Mouse (Mus musculus): ENCODE results near the gene Popdc2. TPM values are rescaled to one million over a fixed set of nuclear protein-coding genes. Genes with fewer than 3 reads are reported as not detected.

Popdc2 gene
- polyA plus RNA-seq, 1 experiment, result 3.3 TPM

DNA sequence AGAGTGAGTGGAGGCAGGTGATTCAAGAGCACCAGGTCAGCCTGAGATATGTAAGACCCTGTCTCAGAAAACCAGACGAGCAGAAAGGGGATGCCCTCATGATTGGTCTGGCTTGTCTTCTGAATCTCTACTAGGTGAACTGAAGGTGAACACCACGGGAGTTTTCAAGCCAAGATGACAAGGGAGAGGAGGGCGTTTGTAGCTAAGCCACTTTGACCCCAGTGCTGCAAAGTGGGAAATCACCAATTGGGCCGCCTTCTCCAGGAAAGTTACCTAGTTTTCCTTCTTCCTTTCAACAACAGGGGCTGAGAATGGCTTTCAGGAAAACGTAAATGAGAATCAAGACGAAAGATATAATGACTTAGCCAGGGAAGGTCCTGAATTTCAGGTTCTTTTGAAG lies 26.7 kb downstream of the Popdc2 start:
- WGBS, result 91% methylated on average over 6 of the region's 6 CpGs
- DNase-seq (ENCODE audit: low read depth in 1 of 2, low spot score in 2 of 2), result no peak

DNA sequence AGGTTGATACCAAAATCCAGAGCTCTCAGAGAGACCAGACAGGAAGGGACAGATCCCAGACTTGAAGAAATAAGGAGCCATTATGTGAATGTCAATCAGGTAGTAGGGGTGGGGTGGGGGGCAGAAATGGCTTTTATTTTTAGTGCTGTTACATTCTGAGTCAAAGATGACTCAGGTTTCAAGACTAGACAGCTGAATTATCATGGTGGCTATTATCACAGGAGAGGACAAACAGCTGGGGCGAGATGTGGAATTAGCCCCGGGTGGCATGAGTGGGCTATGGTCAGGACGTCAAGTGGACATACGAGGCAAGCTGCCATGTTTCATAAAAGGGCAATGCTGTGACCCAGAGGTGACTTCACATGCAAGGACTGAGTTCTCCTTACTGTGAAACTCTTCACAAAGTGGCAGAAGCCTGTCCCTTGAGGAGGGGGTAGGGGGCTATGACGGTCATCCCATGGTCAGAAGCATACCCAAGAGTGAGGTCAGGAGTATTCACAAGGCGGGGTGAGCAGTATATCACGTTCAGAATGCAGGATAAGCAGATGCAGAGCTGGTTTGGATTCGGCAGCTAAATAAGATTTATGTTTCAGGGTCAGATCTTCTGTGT lies 27.4 kb downstream of the Popdc2 start:
- no peak overlapping the region for H3K4me3 ChIP-seq (ENCODE audit: extremely low read depth, insufficient read depth, insufficient read length)
- no peak for DNase-seq (ENCODE audit: low read depth in 1 of 2, low spot score in 2 of 2)
- WGBS, result 86% methylated on average over 8 of the region's 8 CpGs
- no peaks in the 10 kb centered on the region for H3K27me3 ChIP-seq (ENCODE audit: control insufficient read depth, insufficient read depth, low read length)
- no peak for TF ChIP-seq POLR2A (IDR thresholded peaks at IDR 0.05; ENCODE audit: low read depth, low read length)
- TF ChIP-seq CTCF (IDR thresholded peaks at IDR 0.05; ENCODE audit: extremely low read depth, insufficient read depth, insufficient read length, insufficient replicate concordance), result no peak
- H3K36me3 ChIP-seq (ENCODE audit: control insufficient read depth, insufficient read depth, low read length), result no peaks in the 10 kb centered on the region
- H3K27ac ChIP-seq (ENCODE audit: insufficient read depth, low read length), result no peak overlapping the region
- H3K4me1 ChIP-seq (ENCODE audit: control insufficient read depth, insufficient read depth, insufficient read length), result no peaks in the 10 kb centered on the region

More for the DNA sequence above, 26.7 kb downstream of the Popdc2 start:
- Histone ChIP-seq H3K27me3 (ENCODE audit: control insufficient read depth, insufficient read depth, low read length) (no peaks in the 10 kb centered on the region), H3K4me1 (ENCODE audit: control insufficient read depth, insufficient read depth, insufficient read length) (no peaks in the 10 kb centered on the region), H3K4me3 (ENCODE audit: extremely low read depth, insufficient read depth, insufficient read length) (no peak overlapping the region), H3K36me3 (ENCODE audit: control insufficient read depth, insufficient read depth, low read length) (no peaks in the 10 kb centered on the region), H3K27ac (ENCODE audit: insufficient read depth, low read length) (no peak overlapping the region)
- TF ChIP-seq CTCF (IDR thresholded peaks at IDR 0.05; ENCODE audit: extremely low read depth, insufficient read depth, insufficient read length, insufficient replicate concordance), result no peak
- no peak for TF ChIP-seq POLR2A (IDR thresholded peaks at IDR 0.05; ENCODE audit: low read depth, low read length)

DNA sequence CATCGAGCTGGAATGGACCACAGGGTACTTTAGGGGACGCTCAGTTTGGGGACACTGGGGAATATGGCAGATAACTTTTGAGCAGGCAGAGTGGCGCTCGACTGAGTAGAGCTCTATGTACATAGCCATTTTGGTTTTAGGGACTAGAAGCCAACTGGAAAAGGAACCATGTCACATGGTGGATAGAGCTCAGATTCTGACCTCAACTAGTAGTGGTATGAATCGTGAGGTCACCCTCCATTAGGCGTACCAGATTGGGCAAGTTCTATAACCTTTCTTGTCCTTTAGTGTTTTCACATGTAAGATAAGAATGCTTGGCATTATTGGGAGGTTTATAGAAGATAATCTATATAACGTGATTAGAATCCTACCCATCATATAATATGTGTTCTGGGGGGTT lies 28.3 kb downstream of the Popdc2 start:
- H3K27me3 ChIP-seq (ENCODE audit: control insufficient read depth, insufficient read depth, low read length), result no peaks in the 10 kb centered on the region
- no peak for TF ChIP-seq CTCF (IDR thresholded peaks at IDR 0.05; ENCODE audit: extremely low read depth, insufficient read depth, insufficient read length, insufficient replicate concordance)
- no peak for TF ChIP-seq POLR2A (IDR thresholded peaks at IDR 0.05; ENCODE audit: low read depth, low read length)
- no peak for DNase-seq (ENCODE audit: low read depth in 1 of 2, low spot score in 2 of 2)
- H3K36me3 ChIP-seq (ENCODE audit: control insufficient read depth, insufficient read depth, low read length), result no peaks in the 10 kb centered on the region
- no peaks in the 10 kb centered on the region for H3K4me1 ChIP-seq (ENCODE audit: control insufficient read depth, insufficient read depth, insufficient read length)
- no peak overlapping the region for H3K4me3 ChIP-seq (ENCODE audit: extremely low read depth, insufficient read depth, insufficient read length)
- WGBS, result 87% methylated on average over 7 of the region's 7 CpGs
- H3K27ac ChIP-seq (ENCODE audit: insufficient read depth, low read length), result no peak overlapping the region

GRCm38 (mm10) chr16:38392126-38392894 lies 30.3 kb downstream of the Popdc2 start:
- no peak for DNase-seq (ENCODE audit: low read depth in 1 of 2, low spot score in 2 of 2)
- TF ChIP-seq CTCF (IDR thresholded peaks at IDR 0.05; ENCODE audit: extremely low read depth, insufficient read depth, insufficient read length, insufficient replicate concordance), result no peak
- TF ChIP-seq POLR2A (IDR thresholded peaks at IDR 0.05; ENCODE audit: low read depth, low read length), result no peak
- WGBS, result 89% methylated on average over 23 of the region's 23 CpGs
- H3K27me3 ChIP-seq (ENCODE audit: control insufficient read depth, insufficient read depth, low read length), result no peaks in the 10 kb centered on the region
- H3K36me3 ChIP-seq (ENCODE audit: control insufficient read depth, insufficient read depth, low read length), result no peaks in the 10 kb centered on the region
- H3K4me1 ChIP-seq (ENCODE audit: control insufficient read depth, insufficient read depth, insufficient read length), result peaks cover 5% of the 10 kb centered on the region; the same call in 1 of the 2 replicates
- no peak overlapping the region for H3K27ac ChIP-seq (ENCODE audit: insufficient read depth, low read length)
- no peak overlapping the region for H3K4me3 ChIP-seq (ENCODE audit: extremely low read depth, insufficient read depth, insufficient read length)

GRCm38 (mm10) chr16:38394191-38394618 lies 32.2 kb downstream of the Popdc2 start:
- peaks cover 7% of the 10 kb centered on the region; the same call in 1 of the 2 replicates for H3K4me1 ChIP-seq (ENCODE audit: control insufficient read depth, insufficient read depth, insufficient read length)
- no peak overlapping the region for H3K27ac ChIP-seq (ENCODE audit: insufficient read depth, low read length)
- H3K27me3 ChIP-seq (ENCODE audit: control insufficient read depth, insufficient read depth, low read length), result no peaks in the 10 kb centered on the region
- no peak overlapping the region for H3K4me3 ChIP-seq (ENCODE audit: extremely low read depth, insufficient read depth, insufficient read length)
- 66% methylated on average over 8 of the region's 8 CpGs for WGBS
- no peaks in the 10 kb centered on the region for H3K36me3 ChIP-seq (ENCODE audit: control insufficient read depth, insufficient read depth, low read length)
- TF ChIP-seq CTCF (IDR thresholded peaks at IDR 0.05; ENCODE audit: extremely low read depth, insufficient read depth, insufficient read length, insufficient replicate concordance) (no peak), POLR2A (IDR thresholded peaks at IDR 0.05; ENCODE audit: low read depth, low read length) (no peak)
- no peak for DNase-seq (ENCODE audit: low read depth in 1 of 2, low spot score in 2 of 2)

GRCm38 (mm10) chr16:38395060-38395730 lies 33.2 kb downstream of the Popdc2 start:
- peaks cover 14% of the 10 kb centered on the region; the same call in 1 of the 2 replicates for H3K4me1 ChIP-seq (ENCODE audit: control insufficient read depth, insufficient read depth, insufficient read length)
- DNase-seq (ENCODE audit: low read depth in 1 of 2, low spot score in 2 of 2), result no peak
- H3K4me3 ChIP-seq (ENCODE audit: extremely low read depth, insufficient read depth, insufficient read length), result no peak overlapping the region
- no peaks in the 10 kb centered on the region for H3K36me3 ChIP-seq (ENCODE audit: control insufficient read depth, insufficient read depth, low read length)
- TF ChIP-seq CTCF (IDR thresholded peaks at IDR 0.05; ENCODE audit: extremely low read depth, insufficient read depth, insufficient read length, insufficient replicate concordance) (no peak), POLR2A (IDR thresholded peaks at IDR 0.05; ENCODE audit: low read depth, low read length) (no peak)
- H3K27me3 ChIP-seq (ENCODE audit: control insufficient read depth, insufficient read depth, low read length), result no peaks in the 10 kb centered on the region
- no peak overlapping the region for H3K27ac ChIP-seq (ENCODE audit: insufficient read depth, low read length)
- WGBS, result 35% methylated on average over 6 of the region's 6 CpGs

Measured in spleen, adult 2 months (tissue).